Mouse (Mus musculus): ENCODE data around the gene Atp6v0e2. TPM values are rescaled to one million over a fixed set of nuclear protein-coding genes. Genes with fewer than 3 reads are reported as not detected.
A peak's percentile ranks its signal among the peaks of the same experiment; 100 is the strongest.

Gene Atp6v0e2
- polyA plus RNA-seq, 1 experiment from 2014 or later, result 152 TPM

GRCm38 (mm10) chr6:48565693-48566310 is 28.4 kb downstream of the Atp6v0e2 start:
- H3K9ac ChIP-seq (ENCODE audit: low read length), result no peak overlapping the region
- no peaks in the 10 kb centered on the region for H3K27me3 ChIP-seq (replicated peaks; ENCODE audit: control insufficient read depth, insufficient read depth, low read length)
- WGBS, result 92% methylated on average over 4 of the region's 4 CpGs
- no peak overlapping the region for H3K4me2 ChIP-seq (ENCODE audit: low read length)
- no peak for ATAC-seq
- H3K4me3 ChIP-seq (ENCODE audit: low read depth, low read length), result no peak overlapping the region
- DNase-seq (ENCODE audit: low spot score), result no peak
- no peaks in the 10 kb centered on the region; the same call in 1 of the 2 replicates for H3K4me1 ChIP-seq (ENCODE audit: control insufficient read depth, insufficient read depth, low read length)
- H3K9me3 ChIP-seq (replicated peaks; ENCODE audit: control insufficient read depth, low read length), result no peaks in the 10 kb centered on the region
- H3K27ac ChIP-seq (ENCODE audit: low read depth, low read length), result no peak overlapping the region
- H3K36me3 ChIP-seq (ENCODE audit: control insufficient read depth, insufficient read depth, low read length), result 0 out of 2 replicates have a peak, but pooled peaks cover 19% of the 10 kb centered on the region

GRCm38 (mm10) chr6:48566312-48566711 is 28.9 kb downstream of the Atp6v0e2 start:
- no peak for DNase-seq (ENCODE audit: low spot score)
- WGBS, result 39% methylated on average over 5 of the region's 5 CpGs

DNA sequence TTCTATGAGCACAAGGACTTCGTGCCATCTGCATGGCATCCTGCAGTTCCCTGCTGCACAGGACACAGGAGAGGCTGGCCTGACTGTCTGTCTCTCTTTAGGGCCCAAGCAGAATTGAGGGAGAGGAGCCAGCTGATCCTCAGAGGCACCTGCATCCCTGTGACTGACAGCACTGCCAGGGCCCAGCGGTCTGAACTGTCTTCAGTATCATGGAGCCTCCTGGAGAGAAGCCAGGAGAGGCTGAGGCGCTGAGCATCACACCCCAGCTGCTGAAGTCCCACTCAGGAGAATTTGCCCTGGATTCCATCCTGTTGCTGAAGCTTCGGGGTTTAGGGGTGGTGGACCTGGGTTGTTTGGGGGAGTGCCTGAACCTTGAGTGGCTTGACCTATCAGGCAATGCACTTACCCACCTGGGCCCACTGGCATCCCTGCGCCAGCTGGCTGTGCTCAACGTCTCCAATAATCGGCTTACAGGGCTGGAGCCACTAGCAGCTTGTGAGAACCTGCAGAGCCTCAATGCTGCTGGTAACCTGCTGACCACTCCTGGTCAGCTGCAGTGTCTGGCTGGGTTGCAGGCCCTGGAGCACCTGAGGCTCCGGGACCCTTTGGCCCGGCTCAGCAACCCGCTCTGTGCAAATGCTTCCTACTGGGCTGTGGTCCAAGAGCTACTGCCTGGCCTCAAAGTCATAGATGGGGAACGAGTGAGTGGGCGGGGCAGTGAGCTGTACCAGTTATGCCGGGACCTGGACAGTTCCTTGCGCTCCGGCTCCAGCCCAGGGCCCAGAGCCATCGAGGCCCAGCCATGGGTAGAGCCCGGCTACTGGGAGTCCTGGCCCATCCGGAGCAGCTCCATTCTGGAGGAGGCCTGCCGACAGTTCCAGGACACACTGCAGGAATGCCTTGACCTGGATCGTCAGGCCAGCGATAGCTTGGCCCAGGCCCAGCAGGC is 30.9 kb downstream of the Atp6v0e2 start:
- DNase-seq (ENCODE audit: low spot score) (peak; percentile 37), ATAC-seq (no peak)
- WGBS, result 82% methylated on average over 21 of the region's 21 CpGs

More at GRCm38 (mm10) chr6:48566312-48566711, 28.9 kb downstream of the Atp6v0e2 start:
- Histone ChIP-seq H3K36me3 (ENCODE audit: control insufficient read depth, insufficient read depth, low read length) (0 out of 2 replicates have a peak, but pooled peaks cover 17% of the 10 kb centered on the region), H3K4me3 (ENCODE audit: low read depth, low read length) (no peak overlapping the region), H3K9ac (ENCODE audit: low read length) (no peak overlapping the region), H3K27ac (ENCODE audit: low read depth, low read length) (no peak overlapping the region), H3K27me3 (replicated peaks; ENCODE audit: control insufficient read depth, insufficient read depth, low read length) (no peaks in the 10 kb centered on the region), H3K4me2 (ENCODE audit: low read length) (no peak overlapping the region), H3K9me3 (replicated peaks; ENCODE audit: control insufficient read depth, low read length) (no peaks in the 10 kb centered on the region), H3K4me1 (ENCODE audit: control insufficient read depth, insufficient read depth, low read length) (no peaks in the 10 kb centered on the region; the same call in 1 of the 2 replicates)
- ATAC-seq, result no peak

DNA sequence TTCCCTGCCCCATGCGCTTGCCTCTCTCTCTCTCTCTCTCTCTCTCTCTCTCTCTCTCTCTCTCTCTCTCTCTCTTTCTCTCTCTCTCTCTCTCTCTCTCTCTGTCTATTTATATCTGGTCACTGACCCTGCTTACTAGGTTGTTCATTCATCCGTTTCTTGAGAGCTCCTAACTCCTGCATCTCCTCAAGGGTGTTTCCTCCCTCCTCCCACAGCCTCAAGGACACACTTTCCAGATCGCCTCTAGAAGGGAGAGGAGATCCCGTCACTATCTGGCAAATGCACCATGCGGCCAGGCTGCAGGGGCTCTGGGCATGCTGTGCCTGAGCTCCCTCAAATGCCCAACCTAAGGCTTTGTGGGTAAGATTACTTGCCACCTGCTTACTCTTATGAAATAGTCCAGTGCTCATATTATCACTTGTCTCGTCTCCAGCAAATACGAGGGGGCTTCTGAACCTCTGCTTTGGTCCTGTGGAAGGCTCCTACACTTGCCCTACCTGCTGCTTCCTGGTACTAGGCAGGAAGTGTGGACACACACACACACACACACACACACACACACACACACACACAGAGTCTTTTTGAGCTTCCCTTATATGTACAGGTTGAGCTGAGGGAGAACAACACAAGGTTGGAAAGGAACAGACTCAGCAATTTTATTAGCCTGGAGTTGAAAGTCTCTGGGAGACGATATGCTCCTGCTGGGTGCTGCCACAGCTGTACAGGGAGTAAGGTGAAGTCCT is 31.8 kb downstream of the Atp6v0e2 start:
- Histone ChIP-seq H3K9ac (ENCODE audit: low read length) (no peak overlapping the region), H3K36me3 (ENCODE audit: control insufficient read depth, insufficient read depth, low read length) (0 out of 2 replicates have a peak, but pooled peaks cover 9% of the 10 kb centered on the region), H3K9me3 (replicated peaks; ENCODE audit: control insufficient read depth, low read length) (no peaks in the 10 kb centered on the region), H3K4me3 (ENCODE audit: low read depth, low read length) (no peak overlapping the region), H3K4me1 (ENCODE audit: control insufficient read depth, insufficient read depth, low read length) (no peaks in the 10 kb centered on the region; the same call in 1 of the 2 replicates), H3K27me3 (replicated peaks; ENCODE audit: control insufficient read depth, insufficient read depth, low read length) (no peaks in the 10 kb centered on the region), H3K27ac (ENCODE audit: low read depth, low read length) (no peak overlapping the region), H3K4me2 (ENCODE audit: low read length) (no peak overlapping the region)
- 85% methylated on average over 8 of the region's 8 CpGs for WGBS
- DNase-seq (ENCODE audit: low spot score), result no peak
- no peak for ATAC-seq

More for the DNA sequence above, 30.9 kb downstream of the Atp6v0e2 start:
- Histone ChIP-seq H3K36me3 (ENCODE audit: control insufficient read depth, insufficient read depth, low read length) (0 out of 2 replicates have a peak, but pooled peaks cover 15% of the 10 kb centered on the region), H3K4me2 (ENCODE audit: low read length) (no peak overlapping the region), H3K27ac (ENCODE audit: low read depth, low read length) (no peak overlapping the region), H3K9ac (ENCODE audit: low read length) (no peak overlapping the region; the same call in 1 of the 2 replicates), H3K4me1 (ENCODE audit: control insufficient read depth, insufficient read depth, low read length) (no peaks in the 10 kb centered on the region; the same call in 1 of the 2 replicates), H3K27me3 (replicated peaks; ENCODE audit: control insufficient read depth, insufficient read depth, low read length) (no peaks in the 10 kb centered on the region), H3K9me3 (replicated peaks; ENCODE audit: control insufficient read depth, low read length) (no peaks in the 10 kb centered on the region), H3K4me3 (ENCODE audit: low read depth, low read length) (no peak overlapping the region)

- DNase-seq (ENCODE audit: low spot score), result no peak
- H3K9me3 ChIP-seq (replicated peaks; ENCODE audit: control insufficient read depth, low read length), result no peaks in the 10 kb centered on the region
- ATAC-seq, result no peak
- H3K4me1 ChIP-seq (ENCODE audit: control insufficient read depth, insufficient read depth, low read length), result no peaks in the 10 kb centered on the region; the same call in 1 of the 2 replicates
- H3K9ac ChIP-seq (ENCODE audit: low read length), result no peak overlapping the region
- no peaks in the 10 kb centered on the region for H3K27me3 ChIP-seq (replicated peaks; ENCODE audit: control insufficient read depth, insufficient read depth, low read length)
- no peak overlapping the region for H3K27ac ChIP-seq (ENCODE audit: low read depth, low read length)
- H3K4me2 ChIP-seq (ENCODE audit: low read length), result no peak overlapping the region
- H3K4me3 ChIP-seq (ENCODE audit: low read depth, low read length), result no peak overlapping the region
- H3K36me3 ChIP-seq (ENCODE audit: control insufficient read depth, insufficient read depth, low read length), result no peaks in the 10 kb centered on the region
- WGBS, result 93% methylated on average over 5 of the region's 5 CpGs
Measured at GRCm38 (mm10) chr6:48572014-48572413, 34.6 kb downstream of the Atp6v0e2 start.

DNA sequence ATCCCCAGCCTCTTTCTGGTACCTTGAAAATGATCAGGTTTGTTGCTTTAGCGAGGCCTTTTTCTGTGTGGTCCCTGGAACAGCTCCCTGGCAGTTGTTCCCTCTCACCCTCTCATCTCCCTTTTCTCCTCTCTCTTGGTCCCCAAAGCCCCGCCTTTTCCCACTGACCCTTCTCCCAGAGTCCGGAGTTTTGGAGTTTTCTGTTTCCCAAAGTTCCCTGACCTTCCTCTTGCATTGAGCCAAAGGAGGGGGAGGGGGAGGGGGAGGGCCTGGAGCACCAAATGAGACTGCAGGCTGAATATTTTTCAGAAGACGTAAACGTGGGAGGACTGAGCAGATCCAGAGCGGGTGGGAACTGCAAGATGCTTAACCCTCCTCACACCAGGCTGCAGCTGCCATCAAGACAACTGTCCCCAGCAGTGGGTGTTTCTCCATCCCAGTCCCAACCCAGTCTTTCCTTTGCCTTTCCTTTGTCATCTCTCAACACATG is 35.2 kb downstream of the Atp6v0e2 start, which contains the start of gene Rarres2:
Gene Rarres2, minus strand, starts transcription at position 218 of the 490 bp plus-strand sequence.
- H3K36me3 ChIP-seq (ENCODE audit: control insufficient read depth, insufficient read depth, low read length), result no peaks in the 10 kb centered on the region
- H3K27me3 ChIP-seq (replicated peaks; ENCODE audit: control insufficient read depth, insufficient read depth, low read length), result no peaks in the 10 kb centered on the region
- WGBS, result 33% methylated on average over 6 of the region's 6 CpGs
- no peak within 1 kb of the TSS for H3K27ac ChIP-seq (ENCODE audit: low read depth, low read length)
- no peaks in the 10 kb centered on the region; the same call in 1 of the 2 replicates for H3K4me1 ChIP-seq (ENCODE audit: control insufficient read depth, insufficient read depth, low read length)
- no peak within 1 kb of the TSS for H3K4me3 ChIP-seq (ENCODE audit: low read depth, low read length)
- DNase-seq (ENCODE audit: low spot score), result no peak
- no peak within 1 kb of the TSS for H3K4me2 ChIP-seq (ENCODE audit: low read length)
- H3K9me3 ChIP-seq (replicated peaks; ENCODE audit: control insufficient read depth, low read length), result no peaks in the 10 kb centered on the region
- ATAC-seq, result no peak
- no peak within 1 kb of the TSS for H3K9ac ChIP-seq (ENCODE audit: low read length)

DNA sequence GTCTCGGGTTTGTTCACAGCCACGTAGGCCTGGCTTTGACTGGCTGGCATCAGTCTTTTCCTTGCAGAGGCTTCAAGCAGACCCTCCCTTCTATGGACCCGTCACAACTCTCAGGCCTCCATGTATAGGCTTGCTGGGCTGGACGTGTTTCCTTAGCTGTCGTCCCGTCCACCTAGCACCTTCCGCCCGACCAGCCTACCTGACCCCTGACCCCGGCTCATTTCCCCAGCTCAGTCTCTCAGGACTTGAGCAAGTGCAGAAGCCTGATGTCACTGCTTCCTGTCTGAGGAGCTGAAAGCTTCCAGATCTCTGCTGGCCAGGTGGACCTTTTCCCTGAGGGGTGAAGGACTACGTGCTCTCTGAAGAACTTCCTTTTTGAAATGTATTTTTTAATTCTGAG is 35.9 kb downstream of the Atp6v0e2 start:
- Histone ChIP-seq H3K4me2 (ENCODE audit: low read length) (no peak overlapping the region), H3K36me3 (ENCODE audit: control insufficient read depth, insufficient read depth, low read length) (no peaks in the 10 kb centered on the region), H3K27ac (ENCODE audit: low read depth, low read length) (no peak overlapping the region), H3K9me3 (replicated peaks; ENCODE audit: control insufficient read depth, low read length) (no peaks in the 10 kb centered on the region), H3K4me3 (ENCODE audit: low read depth, low read length) (no peak overlapping the region), H3K9ac (ENCODE audit: low read length) (no peak overlapping the region), H3K4me1 (ENCODE audit: control insufficient read depth, insufficient read depth, low read length) (no peaks in the 10 kb centered on the region; the same call in 1 of the 2 replicates), H3K27me3 (replicated peaks; ENCODE audit: control insufficient read depth, insufficient read depth, low read length) (no peaks in the 10 kb centered on the region)
- ATAC-seq (no peak), DNase-seq (ENCODE audit: low spot score) (no peak)
- 82% methylated on average over 10 of the region's 10 CpGs for WGBS

GRCm38 (mm10) chr6:48573981-48574380 is 36.6 kb downstream of the Atp6v0e2 start:
- H3K9ac ChIP-seq (ENCODE audit: low read length), result no peak overlapping the region
- H3K27ac ChIP-seq (ENCODE audit: low read depth, low read length), result no peak overlapping the region
- H3K9me3 ChIP-seq (replicated peaks; ENCODE audit: control insufficient read depth, low read length), result no peaks in the 10 kb centered on the region
- ATAC-seq, result no peak
- H3K4me3 ChIP-seq (ENCODE audit: low read depth, low read length), result no peak overlapping the region
- no peaks in the 10 kb centered on the region for H3K27me3 ChIP-seq (replicated peaks; ENCODE audit: control insufficient read depth, insufficient read depth, low read length)
- H3K4me2 ChIP-seq (ENCODE audit: low read length), result no peak overlapping the region
- no peaks in the 10 kb centered on the region for H3K4me1 ChIP-seq (ENCODE audit: control insufficient read depth, insufficient read depth, low read length)
- DNase-seq (ENCODE audit: low spot score), result no peak
- H3K36me3 ChIP-seq (ENCODE audit: control insufficient read depth, insufficient read depth, low read length), result no peaks in the 10 kb centered on the region
- WGBS, result 81% methylated on average over 3 of the region's 3 CpGs
